Mouse (Mus musculus) T-cell, adult 2 months (primary cell): ENCODE measurements around the gene Bcl11b.

Experiments used
- DNase-seq: peaks from one replicate; pipeline ENCODE4 v3.0.0; 2022; ENCODE audit warnings: low spot score

Bcl11b gene

DNA sequence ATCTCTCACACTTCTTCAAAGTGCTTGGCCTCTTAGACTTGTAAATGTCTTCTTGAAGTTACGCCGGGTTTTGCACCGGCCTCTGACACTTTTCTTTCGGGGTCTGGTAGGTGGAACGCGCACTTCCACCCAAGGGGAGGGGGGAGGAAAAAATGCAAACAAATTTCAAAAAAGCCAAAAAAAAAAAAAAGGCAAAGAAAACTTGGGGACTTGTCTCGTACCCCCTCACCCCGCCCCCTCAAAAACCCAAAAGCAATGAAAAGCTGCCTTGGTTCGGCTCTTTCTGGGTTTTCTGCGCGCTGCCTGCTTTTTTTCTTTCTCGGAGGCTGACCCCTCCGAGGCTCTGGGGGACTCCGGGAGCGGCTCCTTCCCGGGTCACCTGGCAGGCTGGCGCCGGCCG, at the start of gene Bcl11b:
Gene Bcl11b, minus strand, starts transcription at position 120 of the 400 bp plus-strand sequence.
- DNase-seq = no peak

DNA sequence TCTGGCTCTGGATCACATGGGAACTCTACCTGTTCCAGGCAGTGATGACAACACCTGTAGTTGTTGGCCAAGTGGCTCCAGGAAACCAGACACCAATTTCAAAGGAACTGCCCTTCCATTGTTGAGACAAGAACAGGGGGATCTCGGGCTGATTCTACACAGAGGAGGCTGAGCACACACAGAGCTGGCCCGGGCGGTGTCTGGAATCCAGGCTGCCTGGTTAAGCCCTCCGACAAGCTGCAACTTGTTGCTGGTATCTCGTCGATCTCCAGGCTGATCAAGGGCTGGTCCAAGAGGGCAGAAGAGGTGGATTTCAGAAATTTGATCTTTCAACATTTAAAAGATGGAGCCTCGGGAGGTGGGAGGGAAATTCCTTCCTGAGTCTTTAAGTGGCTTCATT, 47.6 kb upstream of the Bcl11b start:
- no peak for DNase-seq

DNA sequence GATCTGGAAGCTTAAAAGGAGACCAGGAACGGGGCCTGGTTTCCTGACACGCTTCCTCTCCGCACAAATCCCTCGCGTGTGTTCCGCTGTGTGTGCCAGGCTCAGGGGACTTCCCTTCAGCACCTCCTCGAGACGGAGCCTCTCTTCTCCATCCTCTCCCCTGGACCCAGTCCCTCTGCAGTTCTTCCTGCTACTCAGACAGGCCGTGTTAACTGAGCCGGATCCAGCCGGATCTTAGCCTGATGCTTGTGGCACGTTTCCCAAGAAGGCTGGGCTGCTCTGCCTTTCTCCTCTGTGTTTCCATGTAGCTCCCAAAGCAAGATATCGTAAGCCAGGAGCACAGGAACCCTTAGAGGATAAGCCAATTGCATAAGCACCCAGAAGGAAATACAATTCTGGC, 46.2 kb upstream of the Bcl11b start:
- no peak for DNase-seq

DNA sequence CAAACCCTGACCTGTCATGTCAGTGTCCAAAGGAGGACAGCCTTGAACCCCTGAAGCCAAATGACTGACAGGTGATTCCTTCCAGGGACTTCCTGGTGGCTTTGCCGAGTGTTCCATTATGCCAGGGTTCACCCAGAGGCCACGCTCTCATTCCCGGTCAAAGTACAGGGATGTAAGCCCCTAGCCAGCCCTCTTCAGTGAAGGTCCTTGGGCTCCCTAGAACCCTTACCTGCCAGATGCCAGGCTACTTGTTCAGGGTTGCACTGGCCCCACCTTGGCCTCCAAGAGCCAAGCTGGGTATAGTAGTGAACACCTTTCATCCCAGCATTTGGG, 38.8 kb upstream of the Bcl11b start:
- DNase-seq = no peak

DNA sequence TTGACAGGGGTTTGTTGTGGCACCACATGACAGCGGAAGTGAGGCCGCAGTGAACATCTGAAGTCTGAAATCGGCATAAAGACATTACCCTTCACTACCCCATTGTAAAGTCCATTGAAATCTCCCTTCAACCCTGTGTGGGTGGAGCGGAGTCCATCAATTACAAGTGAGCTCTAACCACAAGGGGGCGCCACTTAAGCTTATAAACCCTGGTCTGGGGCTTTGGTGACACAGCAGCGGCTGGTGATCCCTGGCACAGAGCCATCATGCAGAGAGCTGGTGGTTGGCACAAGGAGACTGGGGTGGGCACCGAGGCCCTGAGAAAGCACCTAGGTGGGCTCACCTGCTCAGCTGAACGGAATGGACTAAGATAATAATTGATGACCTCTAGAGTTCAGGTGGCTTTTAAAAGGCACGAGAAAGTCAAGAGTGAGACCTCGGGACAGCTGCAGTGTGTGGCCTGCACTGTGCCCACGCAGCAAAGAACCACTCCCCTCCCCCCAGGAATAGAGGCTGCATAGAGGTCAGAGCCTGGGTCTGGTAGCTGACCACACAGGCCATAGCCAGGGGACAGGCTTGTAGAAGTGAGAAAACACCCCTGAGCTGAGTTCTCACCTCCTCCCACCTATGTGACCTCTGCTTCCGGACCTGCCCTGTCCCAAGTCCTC, 38.3 kb upstream of the Bcl11b start:
- peak; percentile 59 for DNase-seq

DNA sequence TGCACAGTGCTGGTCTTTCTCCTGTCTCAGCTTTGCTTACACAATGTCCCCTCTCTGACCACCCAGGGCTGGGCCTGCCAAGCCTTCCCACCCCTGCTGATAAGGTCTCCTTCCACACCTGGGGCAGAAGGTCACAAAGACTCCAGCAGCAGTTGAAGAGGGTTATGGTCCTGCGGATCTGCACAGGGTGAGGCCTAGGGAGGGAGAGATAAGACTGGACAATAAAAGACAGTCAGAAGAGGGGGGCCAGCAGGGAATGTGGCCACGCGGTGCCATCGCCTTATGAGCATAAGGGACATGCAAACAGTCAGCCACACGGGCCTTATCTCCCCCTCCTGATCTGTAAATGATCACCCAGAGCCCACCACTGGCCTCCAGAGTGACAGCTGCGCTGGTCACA, 34.0 kb upstream of the Bcl11b start:
- DNase-seq = no peak

DNA sequence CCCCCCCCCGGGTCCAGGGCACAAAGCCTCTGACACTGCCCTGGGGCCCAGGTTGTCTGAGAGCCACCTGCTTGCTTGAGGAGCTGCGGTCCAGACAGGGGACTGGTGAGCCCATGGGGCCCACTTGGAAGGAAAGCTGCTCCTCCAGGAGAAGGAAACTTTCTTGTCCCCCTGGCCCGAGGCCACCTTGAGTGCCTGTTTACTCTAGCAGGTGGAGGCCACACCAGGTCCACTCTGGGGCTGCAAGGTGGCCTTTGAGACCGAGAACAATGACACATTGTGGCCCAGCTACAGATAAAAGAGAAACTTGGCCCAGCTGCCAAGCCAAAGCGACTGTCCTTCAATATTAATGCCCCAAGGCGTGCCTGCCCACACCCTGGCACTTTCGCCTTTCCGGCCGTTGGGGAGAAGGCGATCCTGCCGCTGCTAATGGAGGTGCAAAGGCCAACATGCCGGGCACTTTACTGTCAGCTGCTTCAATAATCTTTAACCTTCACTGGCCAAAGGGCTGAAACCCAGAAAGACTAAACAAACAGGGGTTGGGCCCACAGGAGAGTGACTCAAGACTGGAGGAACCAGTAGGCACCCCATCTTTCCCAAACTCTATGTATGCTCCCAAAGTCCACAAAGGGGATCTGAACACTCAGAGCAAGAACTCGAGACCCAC, 32.1 kb upstream of the Bcl11b start:
- no peak for DNase-seq

DNA sequence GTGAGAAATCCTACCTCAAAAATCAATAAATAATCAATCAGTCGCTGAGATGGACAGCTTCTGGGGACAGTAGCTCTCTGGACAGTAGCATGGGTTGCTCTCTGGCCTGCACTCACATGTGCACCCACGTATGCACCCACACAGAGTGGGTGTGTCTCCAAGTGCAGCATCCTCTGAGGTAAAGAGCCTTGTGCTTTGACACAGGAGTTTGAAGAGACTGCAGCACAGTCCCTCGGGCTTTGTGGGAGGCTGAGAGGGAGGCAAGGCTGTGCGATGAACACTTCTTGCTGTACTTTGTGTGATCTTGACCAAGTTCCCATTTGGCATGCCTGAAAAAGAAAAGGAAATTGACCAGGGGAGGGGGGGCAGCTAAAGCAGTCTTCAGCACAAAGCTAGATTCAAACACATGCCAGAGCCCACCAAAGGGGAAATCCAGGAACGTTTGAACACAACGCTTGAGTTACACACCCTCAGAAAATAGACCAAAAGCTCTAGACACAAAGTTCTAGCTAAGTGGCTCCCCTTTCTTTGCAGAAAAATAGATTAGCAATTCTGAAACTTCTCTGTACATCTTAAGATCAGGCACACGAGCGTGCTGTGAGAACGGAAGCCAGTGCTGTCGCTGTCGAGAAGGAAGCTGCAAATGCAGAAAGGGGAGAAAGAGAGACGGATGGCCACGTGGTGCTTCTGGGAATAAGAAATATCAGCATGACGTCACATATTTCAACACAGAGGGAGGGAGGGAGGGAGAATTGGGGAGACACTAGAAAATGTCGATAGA, 19.6 kb upstream of the Bcl11b start:
- DNase-seq = no peak

DNA sequence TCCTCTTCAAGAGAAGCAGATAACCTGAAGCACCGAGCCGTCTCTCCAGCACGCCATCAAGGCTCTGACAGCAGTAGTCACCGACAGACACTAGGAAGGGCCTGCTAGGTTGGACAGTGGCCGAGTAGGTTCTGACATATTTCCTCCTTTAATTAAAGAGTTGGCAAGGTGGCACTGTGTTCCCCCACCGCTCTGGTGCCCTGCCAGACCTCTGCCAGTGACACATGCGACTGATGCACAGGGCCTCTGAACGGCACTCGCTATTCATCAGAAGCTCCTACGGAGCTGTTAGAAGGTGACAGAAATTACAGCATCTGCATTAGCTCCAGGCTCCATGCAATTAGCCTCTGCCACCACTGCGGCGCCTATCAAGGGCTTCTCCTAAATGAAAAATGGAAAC, 8.6 kb upstream of the Bcl11b start:
- DNase-seq = no peak

DNA sequence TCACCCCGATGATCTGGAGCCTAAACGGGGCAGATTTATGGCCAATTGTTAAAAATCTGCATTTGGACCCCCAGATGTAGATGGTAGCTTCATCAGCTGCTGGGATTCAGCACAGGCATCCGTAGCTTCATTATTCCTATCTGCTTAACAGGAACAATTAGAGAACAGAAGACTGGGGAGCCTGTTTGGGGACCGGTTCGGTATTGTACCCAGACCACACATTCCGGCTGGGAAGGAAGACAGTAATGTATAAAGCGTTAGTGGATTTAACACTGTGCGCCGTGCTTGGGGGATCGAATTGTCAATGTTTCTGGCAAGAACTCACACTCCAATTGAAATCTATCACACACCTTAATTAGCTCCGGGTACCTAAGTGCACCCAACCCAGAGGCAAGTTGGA, 6.9 kb upstream of the Bcl11b start:
- no peak for DNase-seq

DNA sequence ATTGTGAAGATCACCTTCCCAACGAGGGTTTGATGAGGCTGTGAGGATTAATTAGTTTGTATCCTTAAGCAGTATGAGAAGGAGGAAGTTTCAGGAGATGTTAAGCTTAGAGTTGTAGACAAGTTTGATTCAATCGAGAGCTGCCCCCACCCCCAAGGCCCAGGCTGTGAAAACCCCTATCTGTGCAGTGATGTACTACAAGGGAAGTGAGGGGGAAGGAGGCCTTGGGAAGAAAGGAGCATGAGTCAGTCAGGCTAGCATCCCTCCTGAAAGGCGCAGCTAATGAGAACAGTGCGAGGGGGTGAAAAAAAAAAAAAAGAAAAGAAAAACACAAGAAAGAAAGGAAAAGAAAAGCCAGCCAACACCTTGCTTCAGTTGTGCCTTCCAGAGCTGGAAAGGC, 5.8 kb upstream of the Bcl11b start:
- no peak for DNase-seq

DNA sequence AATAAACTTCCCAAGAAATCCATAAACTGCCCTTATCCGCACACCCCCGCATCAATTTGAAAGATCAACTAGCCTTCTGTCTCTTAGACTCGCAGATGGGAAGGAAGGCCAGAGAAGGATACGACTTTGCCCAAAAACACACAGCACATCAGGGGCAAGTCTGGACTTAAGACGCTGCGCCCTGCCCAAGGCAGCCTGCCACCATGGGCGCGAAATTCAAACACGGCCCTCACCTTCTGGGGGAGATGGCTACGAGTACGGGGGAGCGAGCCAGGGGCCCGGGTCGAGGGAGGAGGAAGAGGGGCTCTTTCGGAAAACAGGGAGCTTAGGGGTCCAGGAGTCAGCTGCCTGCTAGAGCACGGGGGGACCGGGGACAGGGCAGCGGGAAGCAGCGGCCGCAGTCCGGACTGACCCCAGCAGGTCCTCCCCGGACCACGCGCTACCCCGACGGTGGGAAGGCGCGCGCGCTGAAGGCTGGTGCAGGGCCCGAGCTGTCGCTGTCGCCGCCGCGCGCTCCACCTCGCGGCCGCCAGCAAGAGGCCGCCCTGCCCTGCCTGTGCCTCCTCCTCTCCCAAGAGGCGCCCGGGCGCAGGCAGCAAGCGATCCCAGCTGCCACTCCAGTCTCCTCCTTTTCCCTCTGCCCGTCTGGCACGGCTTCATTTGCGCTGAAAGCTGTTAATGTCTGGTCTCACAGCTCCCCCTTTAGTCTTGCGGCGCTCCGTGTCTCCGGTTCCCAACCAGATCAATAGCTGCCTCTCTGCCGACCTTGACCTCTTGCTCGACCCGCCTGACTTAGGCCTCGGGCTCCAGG, 2.6 kb upstream of the Bcl11b start:
- peak; percentile 61 for DNase-seq

DNA sequence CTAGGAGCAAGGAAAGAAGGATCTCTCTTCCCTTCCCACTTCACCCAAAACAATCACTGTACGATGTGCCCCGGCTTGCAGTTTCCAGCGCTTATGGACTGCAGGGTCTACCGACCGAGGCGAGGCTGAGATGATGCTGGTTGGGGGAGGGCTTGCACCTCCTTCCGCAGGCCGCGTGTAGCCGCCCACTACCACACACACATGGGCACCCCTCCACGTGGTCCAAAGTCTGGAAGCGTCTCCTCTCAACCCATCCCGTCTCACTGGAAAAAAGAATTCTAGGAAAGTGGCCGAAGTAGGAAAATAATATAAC, 2.0 kb upstream of the Bcl11b start:
- no peak for DNase-seq

DNA sequence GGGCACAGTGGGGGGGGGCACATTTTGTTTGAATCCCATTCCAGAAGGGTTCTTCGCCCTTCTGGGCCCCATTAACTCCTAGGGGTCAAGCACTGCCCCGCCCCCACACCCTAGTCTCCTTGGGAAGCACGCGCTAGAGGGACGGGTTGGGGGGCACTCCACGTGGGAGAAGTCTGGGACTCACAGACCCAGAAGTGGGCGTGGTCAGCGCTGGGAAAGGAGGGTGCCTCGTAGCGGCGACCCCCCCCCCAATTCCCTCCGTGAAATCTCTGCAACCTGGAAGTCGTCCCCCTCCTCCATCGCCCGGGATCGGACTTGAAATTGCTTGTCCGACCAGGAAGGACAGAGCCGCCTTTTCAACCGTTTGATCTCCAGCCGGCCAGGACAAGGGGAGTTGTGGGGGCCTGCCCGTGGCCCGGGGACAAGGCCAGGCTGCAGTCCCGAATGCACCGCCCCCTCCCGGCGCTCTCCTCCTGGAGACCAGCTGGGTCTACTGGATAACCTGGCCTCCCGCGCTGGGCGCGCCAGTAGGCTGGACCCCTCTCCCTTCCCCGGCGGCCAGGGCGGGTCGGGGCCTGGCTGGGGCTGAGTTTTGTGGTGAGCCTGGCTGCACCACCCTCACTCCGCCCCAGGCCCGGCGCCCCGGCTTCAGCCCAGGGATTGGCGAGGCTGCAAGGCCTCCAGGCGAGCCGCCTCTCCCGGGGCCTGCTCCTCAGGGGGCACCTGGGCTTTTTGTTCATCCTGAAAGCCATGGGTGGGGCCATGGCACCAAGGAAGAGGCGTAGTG, 1.5 kb upstream of the Bcl11b start:
- no peak for DNase-seq

DNA sequence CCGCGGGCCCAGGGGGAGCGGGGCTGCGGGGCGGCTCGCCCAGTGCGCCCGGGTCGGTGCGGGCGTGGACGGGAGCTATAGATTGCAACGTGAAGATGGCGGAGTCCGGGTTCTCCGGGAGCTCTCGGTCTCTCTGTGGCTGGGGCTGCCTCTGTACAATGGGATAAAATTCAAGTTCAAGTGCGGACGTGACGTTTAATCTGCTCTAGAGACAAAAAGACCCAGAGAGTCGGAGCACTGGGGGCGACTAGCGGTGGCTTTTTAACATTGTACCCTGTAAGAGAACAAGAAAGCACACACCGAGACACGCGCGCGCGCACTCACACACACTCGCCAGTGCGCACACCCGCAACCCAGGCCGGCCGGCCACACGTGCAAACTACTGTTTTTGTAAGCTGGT, 526 bp upstream of the Bcl11b start:
- peak; percentile 93 for DNase-seq

DNA sequence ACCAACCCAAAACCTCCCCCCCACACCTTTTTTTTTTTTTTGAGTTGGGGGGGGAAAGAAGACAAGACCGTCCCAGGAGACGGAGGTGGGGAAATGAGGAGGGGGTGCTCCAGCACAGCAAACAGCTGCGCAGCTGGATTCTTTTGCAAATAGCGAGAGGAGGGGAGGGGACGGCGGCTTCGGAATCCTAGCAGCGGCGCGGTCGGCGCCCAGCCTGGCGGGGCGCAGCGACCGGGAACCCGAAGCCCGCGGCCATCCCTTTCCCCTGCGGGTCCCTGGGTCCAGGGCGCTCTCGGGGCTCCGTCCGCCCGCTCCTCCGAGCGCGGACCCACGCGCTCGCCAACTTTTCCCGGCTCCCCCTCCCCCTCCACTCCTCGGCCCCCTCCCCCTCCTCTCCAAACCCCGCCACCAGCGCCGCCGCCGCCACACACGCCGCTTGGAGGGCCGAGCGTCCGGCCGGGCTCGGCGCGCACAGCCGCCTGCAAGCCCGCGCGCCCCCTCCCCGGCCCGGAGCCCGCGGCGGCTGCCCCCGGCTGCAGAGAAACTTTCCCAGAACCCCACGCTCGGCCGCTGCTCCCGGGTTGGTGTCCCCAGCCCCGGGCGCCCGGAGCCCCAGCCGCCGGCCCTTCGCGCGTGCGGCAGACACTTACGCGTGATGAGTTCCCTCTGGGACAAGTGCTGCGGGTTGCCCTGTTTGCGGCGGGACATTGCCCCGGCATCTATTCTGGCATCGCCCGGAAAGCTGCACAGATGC, 789 bp downstream of the Bcl11b start:
- no peak for DNase-seq

DNA sequence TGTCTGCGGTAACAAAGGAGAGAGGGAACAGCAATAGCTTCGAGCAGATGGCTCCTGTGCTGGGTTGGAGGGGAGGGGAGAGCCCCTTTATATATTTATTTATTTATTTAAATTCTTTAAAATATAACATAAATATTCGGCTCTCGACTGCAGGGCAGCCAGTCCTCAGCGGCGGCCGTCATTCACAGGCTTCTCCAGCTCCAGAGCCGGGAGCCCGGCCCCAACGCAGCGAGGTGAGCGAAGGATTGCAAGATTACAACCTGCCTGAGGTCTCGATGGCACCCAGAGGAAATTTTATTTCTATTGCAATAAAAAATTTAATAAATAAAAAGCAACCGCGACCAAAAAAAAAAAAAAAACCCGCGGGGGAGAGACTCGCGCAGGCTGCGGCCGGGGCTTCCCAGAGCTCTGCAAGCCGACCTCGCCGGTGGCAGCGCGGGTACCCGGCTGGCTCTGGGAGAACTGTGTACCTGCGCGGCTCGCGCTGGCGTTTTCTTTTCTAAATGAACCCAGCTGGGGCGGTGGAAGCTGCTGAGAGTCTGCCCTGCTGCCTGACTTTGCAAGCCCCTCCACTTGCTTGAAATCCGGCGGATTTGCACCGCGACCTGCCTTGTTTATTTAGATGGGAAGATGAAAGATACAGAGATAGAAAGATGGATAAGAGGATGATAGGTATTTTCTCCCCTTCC, 1.6 kb downstream of the Bcl11b start:
- DNase-seq = peak; percentile 67

DNA sequence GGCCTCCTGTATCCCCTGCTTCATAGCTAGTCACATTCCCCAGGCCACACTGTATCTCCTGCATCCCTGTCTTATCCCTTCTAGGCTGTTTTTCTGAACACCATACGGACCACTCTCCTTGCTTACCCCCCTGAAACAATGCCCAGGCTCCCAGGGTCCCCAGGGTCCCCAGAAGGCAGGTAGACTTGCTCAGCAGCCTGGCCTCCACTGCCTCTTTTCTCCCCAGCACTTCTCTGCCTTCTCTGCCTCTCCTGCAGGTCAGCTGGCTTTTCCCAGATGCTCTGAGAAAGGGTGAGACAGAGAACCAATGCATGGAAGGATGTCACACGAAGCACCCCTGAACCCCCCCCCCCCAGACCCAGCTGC, 2.7 kb downstream of the Bcl11b start:
- no peak for DNase-seq

DNA sequence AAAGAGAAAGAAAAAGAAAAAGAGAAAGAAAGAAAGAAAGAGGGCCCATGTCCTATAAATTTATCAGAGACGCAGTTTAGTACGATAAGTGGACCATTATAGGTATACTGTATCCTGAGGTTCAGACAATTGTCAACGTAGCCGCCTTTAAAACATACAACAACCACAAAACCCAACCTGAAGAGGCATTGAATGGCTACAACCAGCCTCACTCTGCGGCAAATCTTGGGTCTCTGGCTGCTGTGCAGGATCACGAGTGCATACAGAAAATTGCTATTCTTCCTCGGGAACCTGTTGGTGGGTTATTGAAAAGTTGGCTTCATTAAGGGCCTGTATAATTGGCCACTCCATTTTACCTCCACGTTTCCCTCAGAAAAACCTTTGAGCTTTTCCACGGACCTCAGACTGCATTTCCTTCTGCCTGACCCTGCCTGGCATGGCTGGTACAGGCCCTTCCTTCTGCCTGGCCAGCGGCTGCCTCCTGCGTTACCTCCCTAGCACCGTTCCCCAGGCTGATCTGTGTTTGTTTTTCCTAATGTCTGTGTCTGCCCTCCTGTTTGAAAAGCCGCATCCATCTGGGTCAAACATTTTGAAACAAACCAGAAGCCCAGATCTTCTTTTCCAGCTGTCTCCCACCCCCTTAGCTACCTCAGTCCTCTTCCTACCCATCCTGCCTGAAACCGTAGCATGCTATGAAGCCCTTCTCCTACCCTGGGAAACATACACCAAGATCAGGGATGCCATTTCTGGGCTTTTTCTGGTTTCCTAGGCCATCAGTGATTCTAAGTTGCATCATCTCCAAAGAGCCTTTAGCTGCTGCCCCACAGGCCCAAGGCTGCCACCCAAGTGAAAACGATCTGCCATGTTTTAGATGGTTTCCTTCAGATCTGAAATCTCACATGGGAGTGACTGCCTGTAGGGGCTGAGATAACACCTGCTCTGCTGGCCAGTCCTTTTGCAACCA, 3.4 kb downstream of the Bcl11b start:
- DNase-seq = no peak

DNA sequence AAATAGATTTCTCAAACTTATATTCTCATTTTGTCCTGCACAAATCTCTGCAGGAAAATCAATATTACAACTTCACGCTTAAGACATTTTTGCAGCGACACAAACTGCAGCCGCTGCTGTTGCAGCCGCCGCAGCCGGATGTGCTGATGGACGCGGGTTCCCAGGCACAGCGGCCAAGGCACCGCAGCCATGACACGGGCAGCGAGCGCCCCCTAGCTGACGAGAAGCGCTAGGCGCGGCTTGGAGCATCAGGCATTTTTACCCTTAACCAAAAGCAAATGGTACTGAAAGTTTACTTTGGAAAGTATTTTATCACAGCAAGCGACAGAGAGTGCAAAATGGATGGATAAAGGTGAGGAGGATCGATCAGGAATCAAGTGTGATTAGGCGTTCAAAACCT, 4.7 kb downstream of the Bcl11b start:
- peak; percentile 91 for DNase-seq
